Mouse (Mus musculus) thymus, adult 18-20 months (tissue): ENCODE measurements around the gene Tab3.
A peak's percentile ranks its signal among the peaks of the same experiment; 100 is the strongest.

Source experiments
- DNase-seq, 2 experiments: peaks; one replicate each; pipeline ENCODE4 v3.0.0; 2022; ENCODE audit warnings: mixed read lengths in 2 of 2

Gene Tab3

DNA sequence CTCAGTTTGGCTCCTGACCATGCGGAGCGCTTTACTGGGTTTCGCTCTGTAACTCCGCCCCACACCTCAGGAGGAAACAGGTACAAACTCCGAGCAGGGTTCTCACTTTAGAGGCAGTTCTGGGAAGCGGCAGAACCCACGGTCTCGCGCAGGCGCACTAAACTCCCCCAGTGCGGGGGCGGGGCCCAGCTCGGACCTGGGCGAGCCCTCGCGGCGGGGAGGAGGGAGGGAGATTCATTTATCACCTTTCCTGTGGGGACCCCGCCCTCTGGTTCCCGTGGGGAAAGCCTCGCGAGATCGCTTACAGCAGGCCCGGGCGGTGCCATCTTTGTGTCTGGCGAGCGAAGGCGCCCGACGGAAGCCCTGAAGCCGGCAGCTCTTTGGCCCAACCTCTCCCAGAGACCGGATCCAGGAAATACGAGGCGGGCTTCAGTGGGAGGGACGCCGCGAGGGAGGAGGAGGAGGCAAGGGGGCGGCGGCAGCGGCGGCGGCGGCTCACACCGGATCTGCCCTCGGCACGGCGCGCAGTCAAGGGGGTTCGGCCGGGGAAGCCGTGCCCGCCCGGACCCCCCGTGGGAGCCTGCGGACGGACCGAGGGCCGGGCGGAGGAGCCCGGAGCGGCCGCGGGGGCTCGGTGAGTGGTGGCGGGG, at the start of gene Tab3:
Gene Tab3, plus strand, starts transcription at position 491 of the 650 bp plus-strand sequence.
- peak; percentile 91 to 94 for DNase-seq

DNA sequence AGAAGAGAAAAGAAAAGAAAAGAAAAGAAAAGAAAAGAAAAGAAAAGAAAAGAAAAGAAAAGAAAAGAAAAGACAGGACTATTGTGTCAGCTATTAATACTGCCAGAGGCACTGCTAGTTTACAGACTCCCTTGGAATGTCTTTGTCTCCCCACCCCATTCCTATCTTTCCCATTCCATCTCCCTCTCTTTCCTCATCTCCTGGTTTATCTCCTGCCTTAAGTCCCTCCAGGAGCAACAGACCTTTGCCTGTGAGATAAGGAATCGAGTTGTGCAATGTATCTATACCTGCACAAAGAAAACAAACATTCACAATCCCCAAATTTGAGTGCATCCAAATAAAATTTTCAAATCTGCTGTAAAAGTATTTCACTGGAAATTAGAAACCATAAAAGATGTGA, 48.3 kb upstream of the Tab3 start:
- DNase-seq = no peak

DNA sequence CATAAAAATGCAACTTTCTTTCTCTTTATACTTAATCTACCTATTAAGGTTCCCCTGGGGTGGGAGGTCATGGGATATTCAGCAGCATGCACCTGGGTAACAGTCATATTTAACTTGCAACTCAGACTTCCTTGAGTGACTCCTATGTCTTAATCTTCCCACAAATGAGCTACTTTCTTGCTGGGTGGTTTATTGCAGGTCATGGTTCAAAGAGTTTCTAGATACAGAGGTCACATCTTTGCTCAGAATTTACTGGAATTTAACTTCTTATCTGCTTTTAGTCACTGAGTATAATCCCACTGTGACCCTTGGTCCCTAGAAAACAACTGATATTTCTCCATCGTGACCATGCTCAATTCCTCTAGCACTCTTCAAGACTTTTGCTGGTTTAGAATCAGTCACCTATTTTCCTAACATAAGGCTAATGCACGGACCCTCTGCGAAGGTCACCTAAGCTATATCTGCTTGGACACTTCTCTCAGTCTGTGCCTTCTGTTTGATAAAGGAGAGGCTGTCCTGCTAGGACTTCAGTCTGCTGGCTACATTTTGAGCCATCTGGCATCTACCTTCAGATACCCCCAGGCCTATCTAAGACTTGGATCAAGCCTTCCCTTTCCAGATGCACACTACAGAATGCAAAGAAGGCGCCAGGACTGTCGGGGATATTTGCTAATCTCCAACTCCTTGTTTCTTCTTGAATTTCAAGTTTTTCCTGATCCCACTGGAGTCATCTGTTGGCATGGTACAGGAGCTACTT, 47.4 kb upstream of the Tab3 start:
- DNase-seq = no peak

DNA sequence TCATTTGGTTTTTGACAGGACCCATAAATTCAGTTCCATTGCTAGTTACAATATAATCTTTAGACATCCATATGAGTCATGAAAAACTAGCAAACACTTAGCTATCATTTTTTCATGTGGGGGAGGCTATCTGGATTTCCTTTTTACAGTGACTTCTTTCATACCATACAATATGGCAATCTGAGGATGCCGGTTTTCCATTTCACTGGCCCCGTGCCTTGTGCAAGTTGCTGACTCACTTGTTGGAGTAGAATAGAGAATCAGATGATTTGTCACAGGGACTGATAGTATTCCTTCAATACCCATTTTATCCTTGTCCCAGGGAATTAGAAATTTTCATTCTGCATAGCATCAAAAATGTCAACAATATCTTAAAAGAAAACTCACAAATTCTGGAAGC, 14.9 kb upstream of the Tab3 start:
- no peak for DNase-seq

DNA sequence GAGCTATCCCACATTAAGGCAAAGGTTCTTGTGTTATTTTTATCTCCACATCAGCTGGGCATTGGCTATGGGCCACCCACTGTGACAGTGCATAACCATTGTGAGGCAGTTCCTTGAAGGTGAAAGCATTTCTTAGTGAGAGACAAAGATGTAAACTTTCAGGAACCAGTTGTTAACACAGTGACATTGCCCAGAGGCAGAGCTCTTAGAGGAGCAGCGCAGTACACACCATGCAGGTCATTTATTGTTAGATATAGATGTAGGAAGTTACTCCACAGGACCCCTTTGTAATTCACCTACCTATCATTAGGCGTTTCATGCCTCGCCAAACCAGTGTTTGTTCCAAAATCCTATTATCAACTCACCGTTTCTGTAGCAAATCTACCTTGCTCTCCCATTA, 7.6 kb upstream of the Tab3 start:
- no peak for DNase-seq

DNA sequence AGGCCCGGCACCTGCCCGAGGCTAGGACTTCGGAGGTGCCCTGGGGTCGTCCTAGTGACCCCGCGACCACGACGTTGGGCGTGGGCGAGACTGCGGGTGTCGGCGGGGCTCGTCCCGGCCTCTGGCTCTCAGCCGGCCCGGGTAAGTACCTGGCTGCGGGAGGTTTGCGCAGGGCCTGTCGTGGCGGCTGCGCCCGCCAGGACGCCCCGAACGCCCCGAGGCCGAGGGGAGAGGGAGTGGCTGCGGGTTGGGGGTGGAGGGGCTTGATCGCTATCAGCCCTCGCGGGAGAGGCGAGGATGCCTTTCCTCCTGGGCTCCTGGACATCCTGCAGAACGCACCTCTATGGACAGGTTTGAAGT, 340 bp downstream of the Tab3 start:
- DNase-seq = peak in 1 of 2 experiments; percentile 29

DNA sequence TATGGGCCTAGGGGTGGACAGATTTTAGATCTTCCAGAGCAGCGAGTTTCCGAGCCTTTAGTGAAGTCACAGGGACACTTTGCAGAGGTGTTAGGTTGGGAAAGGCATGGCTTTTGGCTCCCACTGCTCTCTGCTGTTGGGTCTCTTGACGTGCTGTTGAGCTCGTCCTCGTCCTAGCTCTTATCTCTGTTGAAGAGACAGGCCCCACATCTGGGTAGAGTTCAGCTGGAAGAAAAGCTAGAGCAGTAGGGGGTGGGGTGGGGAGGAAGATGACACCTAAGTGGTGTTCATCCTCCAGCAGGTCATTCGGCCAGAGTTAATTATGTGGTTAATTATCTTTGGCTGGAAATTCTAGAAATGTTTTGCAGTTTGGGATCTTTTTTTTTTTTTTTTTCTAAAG, 2.5 kb downstream of the Tab3 start:
- no peak for DNase-seq

DNA sequence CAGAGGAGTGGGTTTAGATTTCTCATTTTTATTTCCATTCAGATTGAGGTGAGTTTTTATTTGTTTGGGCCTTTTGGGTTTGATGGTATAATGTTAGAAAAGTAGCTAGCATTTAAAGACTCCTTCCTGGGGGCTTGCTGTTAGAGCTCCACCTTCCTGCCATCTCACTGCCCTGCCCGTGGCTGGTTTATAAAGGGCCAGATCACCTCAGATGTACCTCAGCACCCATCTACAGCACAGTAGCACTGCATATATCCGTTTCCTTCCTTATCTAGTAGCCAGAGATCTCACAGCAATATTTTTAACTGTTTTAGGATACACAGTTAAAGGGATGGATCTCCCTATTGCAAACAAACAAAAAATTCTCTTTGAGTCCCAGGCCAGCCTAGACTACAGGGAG, 6.9 kb downstream of the Tab3 start:
- DNase-seq = no peak

DNA sequence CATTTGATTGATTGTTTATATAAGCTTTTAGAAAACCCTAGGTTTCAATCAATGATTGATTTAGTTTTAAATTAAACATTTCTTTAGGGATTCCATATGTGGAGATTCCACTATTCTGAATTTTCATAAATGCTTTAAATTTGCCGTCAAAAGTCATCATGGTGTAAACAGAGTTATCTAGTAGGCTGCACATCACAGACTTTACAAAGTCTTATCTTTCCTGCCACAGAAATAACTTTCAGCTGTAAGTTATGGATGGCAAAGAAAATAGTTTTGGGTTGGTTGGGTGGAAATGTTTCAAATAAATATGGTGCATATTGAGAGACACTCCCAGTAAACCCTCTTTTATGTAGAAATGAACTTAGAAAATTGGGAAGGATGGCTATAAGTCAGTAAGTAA, 8.7 kb downstream of the Tab3 start:
- no peak for DNase-seq

DNA sequence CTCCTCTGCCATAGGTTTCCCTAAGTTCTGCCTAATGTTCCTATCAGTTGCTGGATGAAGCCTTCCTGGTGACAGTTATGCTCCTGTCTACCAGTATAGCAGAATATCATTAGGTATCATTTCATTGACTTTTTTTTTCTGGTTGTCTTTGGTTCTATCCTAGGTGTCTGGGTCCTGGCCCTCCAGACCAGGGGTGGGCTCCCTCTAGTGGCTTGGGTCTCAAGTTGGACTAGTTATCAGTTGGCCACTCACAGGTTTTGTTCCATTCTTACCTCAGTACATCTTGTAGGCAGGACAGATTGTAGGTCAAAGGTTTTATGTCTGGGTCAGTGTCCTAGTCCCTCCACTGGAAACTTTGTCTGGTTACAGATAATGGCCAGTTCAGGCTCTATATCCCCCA, 11.8 kb downstream of the Tab3 start:
- no peak for DNase-seq

DNA sequence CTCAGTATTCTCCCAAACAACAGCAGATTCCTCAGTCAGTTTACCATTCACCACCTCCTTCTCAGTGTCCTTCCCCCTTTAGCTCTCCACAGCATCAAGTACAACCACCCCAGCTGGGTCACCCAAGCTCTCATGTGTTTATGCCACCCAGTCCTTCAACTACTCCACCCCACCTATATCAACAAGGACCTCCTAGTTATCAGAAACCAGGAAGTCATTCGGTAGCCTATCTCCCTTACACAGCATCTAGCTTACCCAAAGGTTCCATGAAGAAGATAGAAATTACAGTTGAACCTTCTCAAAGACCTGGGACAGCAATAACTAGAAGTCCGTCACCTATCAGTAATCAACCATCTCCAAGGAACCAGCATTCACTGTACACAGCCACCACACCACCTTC, 40.9 kb downstream of the Tab3 start:
- DNase-seq = no peak

DNA sequence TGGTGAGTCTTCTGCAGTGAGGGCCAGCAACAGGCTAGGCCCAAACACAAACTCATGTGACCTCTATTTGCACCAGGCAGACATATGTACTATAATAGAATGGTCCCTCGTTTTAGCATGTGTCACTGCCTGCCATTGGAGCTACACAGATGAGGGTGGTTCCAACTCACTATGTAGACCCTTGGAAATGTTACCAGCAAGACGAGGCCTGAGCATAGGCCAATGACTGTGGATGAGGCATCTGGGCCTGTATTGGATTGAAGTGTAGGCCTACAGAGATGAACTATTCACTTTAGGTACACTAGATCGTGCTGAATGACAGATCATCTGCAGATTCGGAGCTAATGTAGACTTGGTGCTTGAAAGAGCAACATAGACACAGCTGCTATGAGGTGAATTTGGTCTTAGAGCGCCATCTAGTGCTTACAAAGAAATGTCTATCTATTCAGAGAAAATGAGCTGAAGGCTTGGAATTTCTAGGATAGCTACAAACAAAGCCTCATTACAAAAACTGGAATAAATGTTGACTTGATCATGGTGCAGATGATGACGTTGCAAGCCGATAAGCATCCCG, 72.5 kb downstream of the Tab3 start:
- DNase-seq = no peak

DNA sequence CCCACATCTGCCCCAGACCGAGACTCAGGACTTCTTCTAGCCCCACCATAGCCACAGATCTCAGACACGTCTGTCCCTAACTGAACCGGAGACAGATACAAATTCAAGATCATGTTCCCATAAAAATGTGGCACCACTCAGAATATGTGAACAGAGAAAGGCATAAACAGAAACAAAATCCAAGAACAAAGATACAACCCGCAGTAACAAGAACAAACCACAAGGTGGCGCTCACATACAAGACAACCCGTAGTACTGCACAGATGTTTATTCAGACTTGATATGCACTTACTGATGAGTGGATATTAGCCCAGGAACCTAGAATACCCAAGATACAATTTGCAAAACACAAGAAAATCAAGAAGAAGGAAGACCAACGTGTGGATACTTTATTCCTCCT, 103.0 kb downstream of the Tab3 start:
- DNase-seq = no peak

DNA sequence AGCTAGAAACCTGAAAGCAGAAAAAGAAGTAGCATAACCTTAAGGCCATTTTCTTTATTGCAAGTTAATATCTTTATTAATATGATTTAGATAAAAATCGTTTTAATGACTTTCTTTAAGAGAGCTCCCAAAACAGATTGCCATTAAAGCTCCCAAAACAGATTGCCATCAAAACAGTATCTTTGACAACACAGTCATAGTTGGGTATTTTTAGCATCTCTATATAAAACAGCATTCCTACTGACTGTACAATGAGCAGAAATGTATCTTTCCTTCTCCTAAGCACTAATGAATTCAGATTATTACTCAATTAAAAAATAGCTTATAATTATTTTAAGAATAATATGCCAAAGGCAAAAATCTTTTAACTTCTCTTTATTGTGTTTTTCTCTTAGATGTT, 108.3 kb downstream of the Tab3 start:
- no peak for DNase-seq

DNA sequence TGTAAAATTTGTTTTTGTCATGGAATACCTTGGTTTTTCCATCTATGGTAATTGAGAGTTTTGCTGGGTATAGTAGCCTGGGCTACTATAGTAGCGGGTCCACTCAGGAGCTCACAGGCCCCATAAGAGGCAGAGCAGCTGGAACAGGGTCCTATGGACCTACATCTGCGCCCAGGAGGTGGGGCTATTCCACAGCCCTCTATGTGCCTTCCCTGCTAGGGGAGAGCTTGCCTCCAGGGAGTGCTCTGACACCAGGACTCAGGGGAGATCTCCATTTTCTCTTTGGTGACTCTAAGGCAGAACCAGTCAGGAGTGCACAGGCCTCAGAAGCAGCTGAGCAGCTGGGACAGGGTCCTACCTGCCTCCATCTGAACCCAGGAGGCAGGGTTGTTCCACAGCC, 109.9 kb downstream of the Tab3 start:
- DNase-seq = no peak
